ENCODE assay signal across 27 mouse cellular contexts in genomic region chr19:17385022-17385421, GRCm38 (mm10). TPM values are rescaled to one million over a fixed set of nuclear protein-coding genes. Genes with fewer than 3 reads are reported as not detected.
DNase-seq lines count a peak whose midpoint lies in the region; ATAC-seq and TF ChIP-seq lines count a peak whose summit lies in the region.
"Had no signal": no experiment of that assay in that cellular context is flagged by ENCODE, and none has a peak within 500 bp of the region (broad histone marks: within the 10 kb centered on the region; RNA-seq: fewer than 3 reads in every experiment).

No protein-coding gene starts in this region.

- no peak for TF ChIP-seq POLR2A in kidney, adult 2 months (IDR thresholded peaks at IDR 0.05; ENCODE audit: low read depth, low read length)

- ATAC-seq in common myeloid progenitor, adult 5-6 weeks (replicated peaks; ENCODE audit: low read depth, poor library complexity, severe bottlenecking), result peak; percentile 39; the same call in 1 of the 2 replicates
- ATAC-seq in liver, embryonic 14.5 days (ENCODE audit: insufficient read depth), result peak; percentile 66
- peak; percentile 95 for ATAC-seq in megakaryocyte-erythroid progenitor cell, adult 5-6 weeks (replicated peaks; ENCODE audit: low FRiP score, low TSS enrichment, poor library complexity, severe bottlenecking)
- ATAC-seq: forebrain, embryonic 16.5 days; hindbrain, embryonic 16.5 days; intestine, embryonic 15.5 days; midbrain, embryonic 15.5 days had no signal

- no peak for DNase-seq in kidney, adult 2 months
- no peak for DNase-seq in kidney, postnatal 25 days
- peak in 2 of 3 experiments; percentile 20 to 30 for DNase-seq in liver, embryonic 14.5 days (ENCODE audit: low read depth in 3 of 3, low spot score in 3 of 3)
- no peak for DNase-seq in left cerebral cortex, postnatal 25 days (ENCODE audit: low spot score in 2 of 2)
- no peak for DNase-seq in cerebellum, postnatal 25 days
- DNase-seq: adrenal gland, postnatal 10 days; cerebellum, adult 11 months; cerebellum, adult 9-10 months; kidney, postnatal 14 days; left cerebral cortex, postnatal 4 days; retina, postnatal 1 day; right cerebral cortex, postnatal 14 days; thymus, postnatal 14 days had no signal

- peaks cover 5% of the 10 kb centered on the region; the same call in 1 of the 2 replicates for H3K4me1 ChIP-seq in kidney, adult 2 months (ENCODE audit: control insufficient read depth, insufficient read depth, low read length)
- peaks cover 0 to 2% of the 10 kb centered on the region in 2 experiments; a peak in 2 of 4 replicates for H3K4me1 ChIP-seq in liver, embryonic 14.5 days (replicated peaks; ENCODE audit: control insufficient read depth in 2 of 2, insufficient read depth in 2 of 2, low read length in 1 of 2)
- H3K4me1 ChIP-seq: embryonic facial prominence, embryonic 13.5 days; heart, embryonic 15.5 days; intestine, embryonic 15.5 days; lung, embryonic 15.5 days; stomach, embryonic 15.5 days had no signal

- no peaks in the 10 kb centered on the region for H3K27me3 ChIP-seq in kidney, adult 2 months (replicated peaks; ENCODE audit: control insufficient read depth, insufficient read depth, low read length)
- H3K27me3 ChIP-seq in liver, embryonic 14.5 days (ENCODE audit: control insufficient read depth, insufficient read depth, low read length), result no peaks in the 10 kb centered on the region
- H3K27me3 ChIP-seq: CH12.LX; embryonic facial prominence, embryonic 13.5 days; heart, embryonic 15.5 days; intestine, embryonic 15.5 days; lung, embryonic 15.5 days; megakaryocyte, embryonic 14.5 days; midbrain, embryonic 15.5 days; neural tube, embryonic 15.5 days; stomach, embryonic 15.5 days had no signal

- no peak overlapping the region for H3K4me3 ChIP-seq in kidney, adult 2 months (ENCODE audit: insufficient read depth, low read depth, low read length)
- H3K4me3 ChIP-seq in liver, embryonic 14.5 days (ENCODE audit: insufficient read depth in 1 of 2, low read depth in 2 of 2, low read length in 2 of 2), result no peak overlapping the region
- H3K4me3 ChIP-seq: embryonic facial prominence, embryonic 13.5 days; heart, embryonic 15.5 days; intestine, embryonic 15.5 days; layer of hippocampus, adult 2 months; lung, embryonic 15.5 days; megakaryocyte, embryonic 14.5 days; midbrain, embryonic 15.5 days; neural tube, embryonic 15.5 days; stomach, embryonic 15.5 days had no signal

- TF ChIP-seq CTCF in kidney, adult 2 months (conservative IDR thresholded peaks at IDR 0.05; ENCODE audit: insufficient read depth, insufficient read length, low read depth, low read length), result no peak
- no peak for TF ChIP-seq CTCF in liver, embryonic 14.5 days (IDR thresholded peaks at IDR 0.05; ENCODE audit: low read depth)

- peak; percentile 70 for TF ChIP-seq EP300 in liver, embryonic 14.5 days (IDR thresholded peaks at IDR 0.05; ENCODE audit: low read depth)

- intact Hi-C loops in left cerebral cortex, postnatal 25 days (cut with DNase I), result loop anchor here (10.0 kb wide), 2 partner anchors 490 to 580 kb away; no protein-coding TSS in a partner anchor

- H3K27ac ChIP-seq in kidney, adult 2 months (ENCODE audit: insufficient read depth, low read depth, low read length), result peak overlapping the region; percentile 85; the same call in 1 of the 2 replicates
- no peak overlapping the region for H3K27ac ChIP-seq in liver, embryonic 14.5 days
- H3K27ac ChIP-seq: embryonic facial prominence, embryonic 13.5 days; heart, embryonic 15.5 days; intestine, embryonic 15.5 days; layer of hippocampus, adult 2 months; lung, embryonic 15.5 days; midbrain, embryonic 15.5 days; neural tube, embryonic 15.5 days; stomach, embryonic 15.5 days had no signal

- no peak overlapping the region for H3K9ac ChIP-seq in liver, embryonic 14.5 days (replicated peaks)
- H3K9ac ChIP-seq: embryonic facial prominence, embryonic 13.5 days; heart, embryonic 15.5 days; intestine, embryonic 15.5 days; lung, embryonic 15.5 days; midbrain, embryonic 15.5 days; neural tube, embryonic 15.5 days; stomach, embryonic 15.5 days had no signal

- no peaks in the 10 kb centered on the region for H3K9me3 ChIP-seq in liver, embryonic 14.5 days (ENCODE audit: control insufficient read depth, low read length)
- H3K9me3 ChIP-seq: embryonic facial prominence, embryonic 13.5 days; heart, embryonic 15.5 days; intestine, embryonic 15.5 days; lung, embryonic 15.5 days; megakaryocyte, embryonic 14.5 days; midbrain, embryonic 15.5 days; neural tube, embryonic 15.5 days; stomach, embryonic 15.5 days had no signal

- 49% methylated on average over 4 of the region's 4 CpGs for WGBS in kidney, adult 2 months
- 31% methylated on average over 4 of the region's 4 CpGs for WGBS in liver, embryonic 14.5 days (ENCODE audit: insufficient replicate concordance)

- H3K4me2 ChIP-seq in liver, embryonic 14.5 days (ENCODE audit: low read depth), result no peak overlapping the region
- H3K4me2 ChIP-seq: embryonic facial prominence, embryonic 13.5 days; heart, embryonic 15.5 days; intestine, embryonic 15.5 days; lung, embryonic 15.5 days; midbrain, embryonic 15.5 days; neural tube, embryonic 15.5 days; stomach, embryonic 15.5 days had no signal

- no peaks in the 10 kb centered on the region for H3K36me3 ChIP-seq in kidney, adult 2 months (ENCODE audit: control insufficient read depth, insufficient read depth, low read length)
- no peaks in the 10 kb centered on the region for H3K36me3 ChIP-seq in liver, embryonic 14.5 days (replicated peaks; ENCODE audit: control insufficient read depth, insufficient read depth, low read depth)
- H3K36me3 ChIP-seq: embryonic facial prominence, embryonic 13.5 days; heart, embryonic 15.5 days; intestine, embryonic 15.5 days; lung, embryonic 15.5 days; midbrain, embryonic 15.5 days; neural tube, embryonic 15.5 days; stomach, embryonic 15.5 days had no signal

RNA-seq across cellular contexts. Expression of gene Rfk, which starts 8.8 kb away (rescaled TPM):
- polyA plus RNA-seq in kidney, adult 2 months (2012; rRNA removed), result 88.3 and 98.3 TPM in 2 replicates
- 29.3 and 30.9 TPM in 2 replicates for total RNA-seq in common myeloid progenitor, adult 5-6 weeks (2017)
- polyA plus RNA-seq in liver, embryonic 14.5 days (2012; rRNA removed), result 19.8 and 26.2 TPM in 2 replicates
- polyA plus RNA-seq in liver, embryonic 14.5 days (2014; fragmentation: Nextera tagmentation; extraction: Ambion mirVana), result 47.4 and 53.3 TPM in 2 replicates
- 51.3 and 62.6 TPM in 2 replicates for total RNA-seq in megakaryocyte-erythroid progenitor cell, adult 5-6 weeks (2014; fragmentation: Nextera tagmentation)
- 49.0 and 49.4 TPM in 2 replicates for total RNA-seq in megakaryocyte-erythroid progenitor cell, adult 5-6 weeks (2017)
- 10 to 100 TPM; 62.4 to 64.0 TPM for total RNA-seq in left cerebral cortex, postnatal 25 days (2021)

RNA-seq across cellular contexts. Expression of gene Gcnt1, which starts 12.4 kb away (rescaled TPM):
- 158 and 176 TPM in 2 replicates for polyA plus RNA-seq in kidney, adult 2 months (2012; rRNA removed)
- 23.8 and 26.2 TPM in 2 replicates for total RNA-seq in common myeloid progenitor, adult 5-6 weeks (2017)
- 11.9 and 14.6 TPM in 2 replicates for polyA plus RNA-seq in liver, embryonic 14.5 days (2012; rRNA removed)
- polyA plus RNA-seq in liver, embryonic 14.5 days (2014; fragmentation: Nextera tagmentation; extraction: Ambion mirVana), result 25.1 and 26.0 TPM in 2 replicates
- total RNA-seq in megakaryocyte-erythroid progenitor cell, adult 5-6 weeks (2014; fragmentation: Nextera tagmentation), result 12.0 and 26.0 TPM in 2 replicates
- total RNA-seq in megakaryocyte-erythroid progenitor cell, adult 5-6 weeks (2017), result 18.0 and 23.7 TPM in 2 replicates
- total RNA-seq in left cerebral cortex, postnatal 25 days (2021), result 1 to 10 TPM; 2.0 to 2.3 TPM

Comparison
In these comparisons a context has a peak if more than half of its experiments do, and no peak if none do; other contexts are left out.
1. DNase-seq: peak in liver, embryonic 14.5 days (2 of 3); none in kidney, adult 2 months (single experiment), kidney, postnatal 25 days (0 of 2), left cerebral cortex, postnatal 25 days (0 of 2) and cerebellum, postnatal 25 days (0 of 2).
2. ATAC-seq: peak in every context shown above with its lines; median percentile 95 in megakaryocyte-erythroid progenitor cell, adult 5-6 weeks; 66 in liver, embryonic 14.5 days; 39 in common myeloid progenitor, adult 5-6 weeks.